Mouse (Mus musculus): ENCODE results near the gene Tmc1. TPM values are rescaled to one million over a fixed set of nuclear protein-coding genes. Genes with fewer than 3 reads are reported as not detected.

The Tmc1 gene
- total and polyA plus RNA-seq, 3 experiments: 0.11 to 0.27 TPM; not detected in 1

- H3K27me3 ChIP-seq (replicated peaks): no peaks in the 10 kb centered on the region
- DNase-seq (ENCODE audit: extremely low read depth): no peak
- H3K36me3 ChIP-seq (replicated peaks in 1 of 2; ENCODE audit: control insufficient read depth in 1 of 2, insufficient read depth in 1 of 2, low read length in 1 of 2): no peaks in the 10 kb centered on the region
- in situ Hi-C loops (cut with MboI; ENCODE audit: low pct_ligation_motif_present, low pct_unique_long_range_greater_than_20kb, low sequenced_read_pairs): no loop called here
- no peaks in the 10 kb centered on the region for H3K9me3 ChIP-seq (replicated peaks; ENCODE audit: low read length)
- H3K4me1 ChIP-seq (ENCODE audit: control insufficient read depth in 1 of 2, insufficient read depth in 2 of 2): no peaks in the 10 kb centered on the region
- no peak overlapping the region for H3K4me3 ChIP-seq (replicated peaks in 1 of 3; ENCODE audit: low read depth in 2 of 3, low read length in 2 of 3, poor library complexity in 1 of 3)
- H3K27ac ChIP-seq (ENCODE audit: insufficient read depth, low read depth): no peak overlapping the region
- no peak overlapping the region for H3K9ac ChIP-seq (ENCODE audit: insufficient read depth, low read depth)
- no peak overlapping the region for H3K4me2 ChIP-seq (ENCODE audit: insufficient read depth, low read depth, poor library complexity, severe bottlenecking)
- dilution Hi-C loops (cut with MboI; ENCODE audit: extremely low pct_ligation_motif_present, extremely low pct_unique_long_range_greater_than_20kb, low sequenced_read_pairs): no loop called here
- H3K79me2 ChIP-seq (replicated peaks; ENCODE audit: control insufficient read depth, extremely low read depth, insufficient read depth, poor library complexity, severe bottlenecking): no peaks in the 10 kb centered on the region
- no peak for TF ChIP-seq ZC3H11A (IDR thresholded peaks at IDR 0.05; ENCODE audit: low read depth, low read length)
- TF ChIP-seq JUND (conservative IDR thresholded peaks at IDR 0.05; ENCODE audit: low read depth, low read length): no peak
- no peak for TF ChIP-seq MYC (IDR thresholded peaks at IDR 0.05; ENCODE audit: low read depth, low read length)
- no peak for TF ChIP-seq SIN3A (IDR thresholded peaks at IDR 0.05; ENCODE audit: low read length)
- TF ChIP-seq PAX5 (IDR thresholded peaks at IDR 0.05; ENCODE audit: low read length): no peak
- TF ChIP-seq CHD1 (IDR thresholded peaks at IDR 0.05; ENCODE audit: low read depth, low read length): no peak
- TF ChIP-seq SMC3 (IDR thresholded peaks at IDR 0.05; ENCODE audit: low read depth, low read length): no peak
- TF ChIP-seq HCFC1 (IDR thresholded peaks at IDR 0.05; ENCODE audit: low read depth, low read length): no peak
- TF ChIP-seq ZNF384 (IDR thresholded peaks at IDR 0.05; ENCODE audit: low read depth, low read length): no peak
- no peak for TF ChIP-seq UBTF (IDR thresholded peaks at IDR 0.05; ENCODE audit: low read depth, low read length)
- no peak for TF ChIP-seq CHD2 (IDR thresholded peaks at IDR 0.05; ENCODE audit: low read length)
- TF ChIP-seq MAX (IDR thresholded peaks at IDR 0.05; ENCODE audit: low read length): no peak
- TF ChIP-seq IRF4 (IDR thresholded peaks at IDR 0.05; ENCODE audit: low read depth, low read length): no peak
Measured at GRCm38 (mm10) chr19:20860270-20860669, 93.7 kb downstream of the Tmc1 start.

GRCm38 (mm10) chr19:20857819-20858218 lies 96.2 kb downstream of the Tmc1 start:
- dilution Hi-C loops (cut with MboI; ENCODE audit: extremely low pct_ligation_motif_present, extremely low pct_unique_long_range_greater_than_20kb, low sequenced_read_pairs) (no loop called here), in situ Hi-C loops (cut with MboI; ENCODE audit: low pct_ligation_motif_present, low pct_unique_long_range_greater_than_20kb, low sequenced_read_pairs) (no loop called here)
- H3K4me1 ChIP-seq (ENCODE audit: control insufficient read depth in 1 of 2, insufficient read depth in 2 of 2): no peaks in the 10 kb centered on the region
- no peaks in the 10 kb centered on the region for H3K9me3 ChIP-seq (replicated peaks; ENCODE audit: low read length)
- no peak for DNase-seq (ENCODE audit: extremely low read depth)
- no peak overlapping the region for H3K27ac ChIP-seq (ENCODE audit: insufficient read depth, low read depth)
- H3K4me2 ChIP-seq (ENCODE audit: insufficient read depth, low read depth, poor library complexity, severe bottlenecking): no peak overlapping the region
- no peak overlapping the region for H3K9ac ChIP-seq (ENCODE audit: insufficient read depth, low read depth)
- no peaks in the 10 kb centered on the region for H3K79me2 ChIP-seq (replicated peaks; ENCODE audit: control insufficient read depth, extremely low read depth, insufficient read depth, poor library complexity, severe bottlenecking)
- H3K4me3 ChIP-seq (replicated peaks in 1 of 3; ENCODE audit: low read depth in 2 of 3, low read length in 2 of 3, poor library complexity in 1 of 3): no peak overlapping the region
- no peaks in the 10 kb centered on the region for H3K27me3 ChIP-seq (replicated peaks)
- H3K36me3 ChIP-seq (replicated peaks in 1 of 2; ENCODE audit: control insufficient read depth in 1 of 2, insufficient read depth in 1 of 2, low read length in 1 of 2): no peaks in the 10 kb centered on the region
- no peak for TF ChIP-seq UBTF (IDR thresholded peaks at IDR 0.05; ENCODE audit: low read depth, low read length)
- no peak for TF ChIP-seq ZNF384 (IDR thresholded peaks at IDR 0.05; ENCODE audit: low read depth, low read length)
- no peak for TF ChIP-seq NRF1 (IDR thresholded peaks at IDR 0.05; ENCODE audit: low read depth, low read length)
- TF ChIP-seq PAX5 (IDR thresholded peaks at IDR 0.05; ENCODE audit: low read length): no peak
- no peak for TF ChIP-seq SIN3A (IDR thresholded peaks at IDR 0.05; ENCODE audit: low read length)
- TF ChIP-seq POLR2AphosphoS2 (IDR thresholded peaks at IDR 0.05; ENCODE audit: low read depth, low read length): no peak
- TF ChIP-seq HCFC1 (IDR thresholded peaks at IDR 0.05; ENCODE audit: low read depth, low read length): no peak
- TF ChIP-seq CHD1 (IDR thresholded peaks at IDR 0.05; ENCODE audit: low read depth, low read length): no peak
- no peak for TF ChIP-seq MEF2A (IDR thresholded peaks at IDR 0.05; ENCODE audit: borderline replicate concordance, low read depth, low read length)
- TF ChIP-seq KAT2A (IDR thresholded peaks at IDR 0.05; ENCODE audit: insufficient replicate concordance, low read length): no peak
- TF ChIP-seq E2F4 (IDR thresholded peaks at IDR 0.05; ENCODE audit: insufficient replicate concordance, low read depth, low read length): no peak
- no peak for TF ChIP-seq ZKSCAN1 (IDR thresholded peaks at IDR 0.05; ENCODE audit: borderline replicate concordance, low read depth, low read length)

Data from CH12.LX (cell line).